In the genomic region with DNA sequence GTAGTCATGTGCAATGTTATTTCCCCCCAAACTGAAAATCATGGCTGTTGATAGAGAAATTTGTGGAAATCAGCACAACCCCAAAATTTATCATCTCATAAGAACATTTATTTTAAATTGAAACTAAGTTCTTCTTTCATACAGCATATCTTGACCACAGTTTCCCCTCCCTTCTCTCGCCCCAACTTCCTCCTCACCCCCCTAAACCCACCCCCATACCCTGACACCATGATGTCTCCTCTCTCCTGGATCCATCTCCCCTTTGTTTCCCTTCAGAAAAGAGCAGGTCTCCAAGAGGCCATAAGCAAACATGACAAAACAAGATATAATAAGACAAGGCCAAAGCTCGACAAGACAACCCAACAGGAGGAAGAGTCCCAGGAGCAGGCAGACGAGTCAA, we compare ENCODE assay signal across 23 mouse cellular contexts. TPM values are rescaled to one million over a fixed set of nuclear protein-coding genes. Genes with fewer than 3 reads are reported as not detected.
DNase-seq lines count a peak whose midpoint lies in the region; ATAC-seq lines count a peak whose summit lies in the region.
"Had no signal": no experiment of that assay in that cellular context is flagged by ENCODE, and none has a peak within 500 bp of the region (broad histone marks: within the 10 kb centered on the region; RNA-seq: fewer than 3 reads in every experiment).

No protein-coding gene starts in this region.

- H3K4me3 ChIP-seq in forebrain, embryonic 13.5 days: no peak overlapping the region
- no peak overlapping the region for H3K4me3 ChIP-seq in forebrain, embryonic 10.5 days
- H3K4me3 ChIP-seq in midbrain, embryonic 15.5 days: no peak overlapping the region
- no peak overlapping the region for H3K4me3 ChIP-seq in midbrain, embryonic 13.5 days (replicated peaks)
- H3K4me3 ChIP-seq in forebrain, embryonic 14.5 days (ENCODE audit: low read depth, low read length): no peak overlapping the region
- H3K4me3 ChIP-seq: embryonic facial prominence, embryonic 13.5 days; heart, embryonic 10.5 days; heart, embryonic 15.5 days; limb, embryonic 12.5 days; liver, embryonic 15.5 days; midbrain, embryonic 10.5 days; myocyte had no signal

- no peak for DNase-seq in forebrain, embryonic 10.5 days (ENCODE audit: extremely low spot score, low spot score)
- DNase-seq in forebrain, embryonic 14.5 days (ENCODE audit: low spot score): no peak
- DNase-seq in layer of hippocampus, adult 9-11 months: no peak
- no peak for DNase-seq in adrenal gland, postnatal 25 days
- DNase-seq: embryo, embryonic 11 days; gastrocnemius, postnatal 10 days; heart, postnatal 36 days; kidney, adult 8-10 months had no signal

- no peak overlapping the region for H3K4me2 ChIP-seq in forebrain, embryonic 13.5 days
- H3K4me2 ChIP-seq in midbrain, embryonic 15.5 days: no peak overlapping the region
- no peak overlapping the region for H3K4me2 ChIP-seq in midbrain, embryonic 13.5 days (replicated peaks)
- no peak overlapping the region for H3K4me2 ChIP-seq in forebrain, embryonic 14.5 days (ENCODE audit: low read length)
- H3K4me2 ChIP-seq: embryonic facial prominence, embryonic 13.5 days; heart, embryonic 15.5 days; limb, embryonic 12.5 days; liver, embryonic 15.5 days; lung, embryonic 14.5 days had no signal

- no peaks in the 10 kb centered on the region for H3K27me3 ChIP-seq in forebrain, embryonic 13.5 days
- H3K27me3 ChIP-seq in forebrain, embryonic 10.5 days (ENCODE audit: poor library complexity, severe bottlenecking): no peaks in the 10 kb centered on the region
- no peaks in the 10 kb centered on the region for H3K27me3 ChIP-seq in midbrain, embryonic 15.5 days (replicated peaks)
- no peaks in the 10 kb centered on the region for H3K27me3 ChIP-seq in midbrain, embryonic 13.5 days
- H3K27me3 ChIP-seq in forebrain, embryonic 14.5 days (replicated peaks; ENCODE audit: control insufficient read depth, insufficient read depth, low read length): no peaks in the 10 kb centered on the region
- H3K27me3 ChIP-seq: embryonic facial prominence, embryonic 13.5 days; heart, embryonic 15.5 days; limb, embryonic 12.5 days; liver, embryonic 15.5 days had no signal

- 83% methylated on average over 3 of the region's 3 CpGs for WGBS in forebrain, embryonic 13.5 days
- 87% methylated on average over 3 of the region's 3 CpGs for WGBS in forebrain, embryonic 10.5 days
- WGBS in midbrain, embryonic 15.5 days: 72% methylated on average over 3 of the region's 3 CpGs
- WGBS in midbrain, embryonic 13.5 days: 91% methylated on average over 3 of the region's 3 CpGs
- WGBS in forebrain, embryonic 14.5 days: 93% methylated on average over 3 of the region's 3 CpGs

- ATAC-seq in forebrain, embryonic 13.5 days: no peak
- no peak for ATAC-seq in midbrain, embryonic 15.5 days (replicated peaks)
- ATAC-seq in midbrain, embryonic 13.5 days: no peak
- ATAC-seq in forebrain, embryonic 14.5 days: no peak
- ATAC-seq in megakaryocyte progenitor cell, adult 5-6 weeks (replicated peaks; ENCODE audit: poor library complexity): peak; percentile 46
- ATAC-seq: intestine, embryonic 16.5 days had no signal

- no peaks in the 10 kb centered on the region for H3K36me3 ChIP-seq in forebrain, embryonic 13.5 days (ENCODE audit: poor library complexity, severe bottlenecking)
- H3K36me3 ChIP-seq in forebrain, embryonic 10.5 days (replicated peaks): no peaks in the 10 kb centered on the region
- H3K36me3 ChIP-seq in midbrain, embryonic 15.5 days (replicated peaks): no peaks in the 10 kb centered on the region
- H3K36me3 ChIP-seq in midbrain, embryonic 13.5 days: no peaks in the 10 kb centered on the region
- no peaks in the 10 kb centered on the region for H3K36me3 ChIP-seq in forebrain, embryonic 14.5 days (ENCODE audit: control insufficient read depth, insufficient read depth, low read length)
- H3K36me3 ChIP-seq: embryonic facial prominence, embryonic 13.5 days; heart, embryonic 10.5 days; heart, embryonic 15.5 days; limb, embryonic 12.5 days; liver, embryonic 15.5 days; midbrain, embryonic 10.5 days had no signal

- peaks cover 10% of the 10 kb centered on the region for H3K4me1 ChIP-seq in forebrain, embryonic 13.5 days
- H3K4me1 ChIP-seq in forebrain, embryonic 10.5 days: no peaks in the 10 kb centered on the region
- H3K4me1 ChIP-seq in midbrain, embryonic 15.5 days: no peaks in the 10 kb centered on the region
- no peaks in the 10 kb centered on the region for H3K4me1 ChIP-seq in midbrain, embryonic 13.5 days (replicated peaks)
- H3K4me1 ChIP-seq in forebrain, embryonic 14.5 days (ENCODE audit: control insufficient read depth, insufficient read depth, low read length): 0 out of 2 replicates have a peak, but pooled peaks cover 3% of the 10 kb centered on the region
- H3K4me1 ChIP-seq: embryonic facial prominence, embryonic 13.5 days; heart, embryonic 10.5 days; limb, embryonic 12.5 days; liver, embryonic 15.5 days; midbrain, embryonic 10.5 days had no signal

- H3K27ac ChIP-seq in forebrain, embryonic 13.5 days: peak overlapping the region; percentile 84
- no peak overlapping the region for H3K27ac ChIP-seq in forebrain, embryonic 10.5 days
- H3K27ac ChIP-seq in midbrain, embryonic 15.5 days: peak overlapping the region; percentile 23; the same call in 1 of the 2 replicates
- no peak overlapping the region for H3K27ac ChIP-seq in midbrain, embryonic 13.5 days
- H3K27ac ChIP-seq in forebrain, embryonic 14.5 days (ENCODE audit: low read depth, low read length): peak overlapping the region; percentile 77
- H3K27ac ChIP-seq: embryonic facial prominence, embryonic 13.5 days; heart, embryonic 10.5 days; heart, embryonic 15.5 days; limb, embryonic 12.5 days; liver, embryonic 15.5 days; midbrain, embryonic 10.5 days had no signal

- H3K9me3 ChIP-seq in forebrain, embryonic 13.5 days (replicated peaks): no peaks in the 10 kb centered on the region
- no peaks in the 10 kb centered on the region for H3K9me3 ChIP-seq in forebrain, embryonic 10.5 days
- H3K9me3 ChIP-seq in midbrain, embryonic 15.5 days: no peaks in the 10 kb centered on the region
- no peaks in the 10 kb centered on the region for H3K9me3 ChIP-seq in midbrain, embryonic 13.5 days
- H3K9me3 ChIP-seq in forebrain, embryonic 14.5 days (replicated peaks; ENCODE audit: control insufficient read depth, low read length): no peaks in the 10 kb centered on the region
- H3K9me3 ChIP-seq: embryonic facial prominence, embryonic 13.5 days; heart, embryonic 10.5 days; heart, embryonic 15.5 days; limb, embryonic 12.5 days; liver, embryonic 15.5 days; midbrain, embryonic 10.5 days had no signal

- H3K9ac ChIP-seq in forebrain, embryonic 13.5 days: no peak overlapping the region
- H3K9ac ChIP-seq in midbrain, embryonic 15.5 days: no peak overlapping the region
- no peak overlapping the region for H3K9ac ChIP-seq in midbrain, embryonic 13.5 days (replicated peaks)
- no peak overlapping the region for H3K9ac ChIP-seq in forebrain, embryonic 14.5 days (ENCODE audit: low read length)
- H3K9ac ChIP-seq: embryonic facial prominence, embryonic 13.5 days; heart, embryonic 15.5 days; limb, embryonic 12.5 days; liver, embryonic 15.5 days; lung, embryonic 14.5 days had no signal

RNA-seq across cellular contexts. Expression of a gene that starts 43.8 kb away (rescaled TPM):
- 5.1 TPM in 2 replicates for polyA plus RNA-seq in forebrain, embryonic 13.5 days (2015; fragmentation: Nextera tagmentation; extraction: Ambion mirVana)
- polyA plus RNA-seq in forebrain, embryonic 10.5 days (2016; fragmentation: Nextera tagmentation; extraction: Ambion mirVana): 5.0 TPM in 2 replicates
- 3.4 and 3.7 TPM in 2 replicates for polyA plus RNA-seq in midbrain, embryonic 15.5 days (2015; fragmentation: Nextera tagmentation; extraction: Ambion mirVana)
- 4.6 TPM in 2 replicates for polyA plus RNA-seq in midbrain, embryonic 13.5 days (2015; fragmentation: Nextera tagmentation; extraction: Ambion mirVana)
- 3.7 and 5.2 TPM in 2 replicates for polyA plus RNA-seq in forebrain, embryonic 14.5 days (2014; fragmentation: Nextera tagmentation; extraction: Ambion mirVana)
- 38.2 and 38.9 TPM in 2 replicates for total RNA-seq in megakaryocyte progenitor cell, adult 5-6 weeks (2015)
- total RNA-seq in megakaryocyte progenitor cell, adult 5-6 weeks (2017): 25.8 and 30.2 TPM in 2 replicates
- total RNA-seq in adrenal gland, postnatal 25 days (2021): 38.5 and 53.8 TPM in 2 replicates

RNA-seq across cellular contexts. Expression of a gene that starts 55.7 kb away (rescaled TPM):
- 0.37 and 0.96 TPM in 2 replicates for polyA plus RNA-seq in forebrain, embryonic 13.5 days (2015; fragmentation: Nextera tagmentation; extraction: Ambion mirVana)
- polyA plus RNA-seq in forebrain, embryonic 10.5 days (2016; fragmentation: Nextera tagmentation; extraction: Ambion mirVana): 0.67 TPM in 1 of 2 replicates, not detected in the other
- 0.48 and 0.57 TPM in 2 replicates for polyA plus RNA-seq in midbrain, embryonic 15.5 days (2015; fragmentation: Nextera tagmentation; extraction: Ambion mirVana)
- 0.44 and 1.1 TPM in 2 replicates for polyA plus RNA-seq in midbrain, embryonic 13.5 days (2015; fragmentation: Nextera tagmentation; extraction: Ambion mirVana)
- polyA plus RNA-seq in forebrain, embryonic 14.5 days (2014; fragmentation: Nextera tagmentation; extraction: Ambion mirVana): 0.40 TPM in 1 of 2 replicates, not detected in the other
- total RNA-seq in megakaryocyte progenitor cell, adult 5-6 weeks (2015): 132 and 146 TPM in 2 replicates
- total RNA-seq in megakaryocyte progenitor cell, adult 5-6 weeks (2017): 44.7 and 52.2 TPM in 2 replicates
- 220 and 309 TPM in 2 replicates for total RNA-seq in adrenal gland, postnatal 25 days (2021)
- total RNA-seq: left cerebral cortex, adult 18-20 months; liver, adult 2 months had no signal

Comparison
In these comparisons a context has a peak if more than half of its experiments do, and no peak if none do; other contexts are left out.
1. H3K27ac ChIP-seq: peak in forebrain, embryonic 13.5 days (single experiment), midbrain, embryonic 15.5 days (single experiment) and forebrain, embryonic 14.5 days (single experiment); none in forebrain, embryonic 10.5 days (single experiment) and midbrain, embryonic 13.5 days (single experiment).